Mouse (Mus musculus) thymus, adult 2 months (tissue): ENCODE data around the gene Adgra1. TPM values are rescaled to one million over a fixed set of nuclear protein-coding genes. Genes with fewer than 3 reads are reported as not detected.

Experiments
- DNase-seq: peaks from one replicate; pipeline ENCODE4 v3.0.0; 2021
- H3K27ac ChIP-seq: fragments of 200-500 bp; 2 replicates; pipeline ENCODE4 v1.5.1; 2012; ENCODE audit warnings: low read length, control low read depth; ENCODE audit not compliant: control insufficient read depth, insufficient read depth
- H3K27me3 ChIP-seq: fragments of 200-500 bp; 2 replicates; pipeline ENCODE4 v1.6.1; 2012; ENCODE audit warnings: mild to moderate bottlenecking, low read length, moderate library complexity, mixed read lengths; ENCODE audit not compliant: control insufficient read depth, insufficient read depth
- H3K36me3 ChIP-seq: fragments of 200-500 bp; 2 replicates; pipeline ENCODE4 v1.6.1; 2012; ENCODE audit warnings: mild to moderate bottlenecking, low read length, moderate library complexity; ENCODE audit not compliant: control insufficient read depth, insufficient read depth
- H3K4me1 ChIP-seq: fragments of 200-500 bp; replicated peaks from 2 replicates; pipeline ENCODE4 v1.6.1; 2012; ENCODE audit warnings: low read length; ENCODE audit not compliant: control insufficient read depth, insufficient read depth
- H3K4me3 ChIP-seq: fragments of 200-500 bp; 2 replicates; pipeline ENCODE4 v1.5.1; 2012; ENCODE audit warnings: mild to moderate bottlenecking, low read length, control low read depth, moderate library complexity; ENCODE audit not compliant: control insufficient read depth, insufficient read depth
- CTCF ChIP-seq: fragments of 200-500 bp; IDR thresholded peaks from 2 replicates; pipeline ENCODE4 v1.5.1; 2012; ENCODE audit warnings: mild to moderate bottlenecking, control low read depth, low read length, moderate library complexity, borderline replicate concordance; ENCODE audit not compliant: control insufficient read depth, poor library complexity, insufficient read depth; ENCODE audit errors: extremely low read depth
- POLR2A ChIP-seq: fragments of 200-500 bp; IDR thresholded peaks from 2 replicates; pipeline ENCODE4 v1.6.1; 2012; ENCODE audit warnings: mild to moderate bottlenecking, low read length, control low read depth, moderate library complexity; ENCODE audit not compliant: control insufficient read depth, poor library complexity, insufficient read depth; ENCODE audit errors: extremely low read depth
- WGBS: fragments of 180-500 bp; shearing (Covaris S2); methylation state at CpG from one replicate; pipeline ENCODE4 v1.1.7; 2018; 5-methylcytosine and 5-hydroxymethylcytosine counted together
- polyA plus RNA-seq: library from polyadenylated mRNA; depleted of rRNA; stranded (reverse); fragments of >200 nt; gene quantifications from 2 replicates; pipeline ENCODE4 v1.2.3, GENCODE M21; 2012

Gene Adgra1
- polyA plus RNA-seq, 1 experiment = 0.08 TPM

GRCm38 (mm10) chr7:139843776-139844175 is 9.8 kb downstream of the Adgra1 start:
- H3K4me1 ChIP-seq = no peaks in the 10 kb centered on the region
- WGBS = 15% methylated on average over 5 of the region's 5 CpGs
- H3K27me3 ChIP-seq = no peaks in the 10 kb centered on the region
- TF ChIP-seq POLR2A (no peak), CTCF (no peak)
- no peak for DNase-seq
- no peak overlapping the region for H3K27ac ChIP-seq
- no peaks in the 10 kb centered on the region for H3K36me3 ChIP-seq
- H3K4me3 ChIP-seq = no peak overlapping the region

DNA sequence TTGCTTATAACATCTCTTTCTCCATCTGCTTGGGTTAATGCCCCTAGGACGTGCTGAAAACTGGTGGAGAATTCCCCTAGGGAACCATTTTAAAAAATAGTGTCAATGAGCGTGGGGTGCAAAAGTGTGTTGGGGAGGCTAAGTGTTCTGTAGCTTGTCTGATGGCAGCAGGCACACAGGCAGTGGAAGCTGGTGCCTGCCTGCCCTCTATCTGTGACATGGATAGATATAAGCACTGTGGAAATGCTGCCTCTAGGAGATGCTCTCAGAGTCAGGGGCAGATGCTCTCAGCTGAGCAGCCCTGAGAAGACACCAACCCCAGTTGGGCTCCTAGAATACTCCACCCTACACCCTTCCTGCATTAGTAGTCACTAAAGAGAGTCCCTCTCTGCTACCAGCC is 11.1 kb downstream of the Adgra1 start:
- WGBS = 88% methylated on average over 2 of the region's 2 CpGs
- Histone ChIP-seq H3K4me1 (no peaks in the 10 kb centered on the region), H3K27ac (no peak overlapping the region), H3K4me3 (no peak overlapping the region), H3K27me3 (no peaks in the 10 kb centered on the region), H3K36me3 (no peaks in the 10 kb centered on the region)
- no peak for DNase-seq
- TF ChIP-seq CTCF = no peak
- TF ChIP-seq POLR2A = no peak

DNA sequence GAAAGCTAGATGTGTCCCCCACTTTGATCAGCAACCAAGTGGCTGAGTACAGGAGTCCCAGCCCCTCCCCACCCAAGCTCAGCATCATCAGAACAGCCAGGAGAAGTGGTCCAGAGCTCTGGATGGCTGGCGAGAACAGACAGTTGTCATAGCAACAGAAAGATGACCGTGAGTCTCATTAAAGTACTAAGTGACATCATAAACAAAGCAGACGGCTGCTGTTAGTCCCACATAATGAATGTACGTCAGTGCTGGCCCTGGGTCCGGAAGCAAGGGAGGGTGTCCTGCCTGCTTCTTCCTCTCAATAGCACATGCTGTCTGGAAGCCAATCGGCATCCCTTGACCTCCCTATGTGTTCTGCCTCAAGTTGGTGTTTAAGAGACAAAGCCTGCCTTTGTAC is 16.2 kb downstream of the Adgra1 start:
- no peaks in the 10 kb centered on the region for H3K27me3 ChIP-seq
- no peaks in the 10 kb centered on the region for H3K4me1 ChIP-seq
- no peak overlapping the region for H3K4me3 ChIP-seq
- no peak for TF ChIP-seq POLR2A
- no peak for TF ChIP-seq CTCF
- no peak overlapping the region for H3K27ac ChIP-seq
- 39% methylated on average over 6 of the region's 6 CpGs for WGBS
- no peak for DNase-seq
- no peaks in the 10 kb centered on the region for H3K36me3 ChIP-seq

- Histone ChIP-seq H3K27ac (no peak overlapping the region), H3K4me1 (no peaks in the 10 kb centered on the region), H3K27me3 (no peaks in the 10 kb centered on the region), H3K4me3 (no peak overlapping the region), H3K36me3 (no peaks in the 10 kb centered on the region)
- TF ChIP-seq POLR2A (no peak), CTCF (no peak)
- WGBS = 85% methylated on average over 5 of the region's 5 CpGs
- DNase-seq = no peak
These were observed 16.7 kb downstream of the Adgra1 start for GRCm38 (mm10) chr7:139850677-139851076.

- Histone ChIP-seq H3K4me3 (no peak overlapping the region), H3K4me1 (no peaks in the 10 kb centered on the region), H3K36me3 (no peaks in the 10 kb centered on the region), H3K27me3 (no peaks in the 10 kb centered on the region), H3K27ac (no peak overlapping the region)
- WGBS = 79% methylated on average over 6 of the region's 6 CpGs
- DNase-seq = no peak
- TF ChIP-seq POLR2A (no peak), CTCF (no peak)
These were observed 17.1 kb downstream of the Adgra1 start for GRCm38 (mm10) chr7:139851098-139851497.

- H3K4me1 ChIP-seq = no peaks in the 10 kb centered on the region
- no peak overlapping the region for H3K27ac ChIP-seq
- H3K4me3 ChIP-seq = no peak overlapping the region
- TF ChIP-seq POLR2A = no peak
- TF ChIP-seq CTCF = no peak
- 91% methylated on average over 11 of the region's 11 CpGs for WGBS
- no peaks in the 10 kb centered on the region for H3K27me3 ChIP-seq
- no peak for DNase-seq
- no peaks in the 10 kb centered on the region for H3K36me3 ChIP-seq
These were observed 21.3 kb downstream of the Adgra1 start for GRCm38 (mm10) chr7:139855261-139855660.

- DNase-seq = peak; percentile 48
- no peak overlapping the region for H3K27ac ChIP-seq
- 49% methylated on average over 3 of the region's 3 CpGs for WGBS
These were observed 27.4 kb downstream of the Adgra1 start for GRCm38 (mm10) chr7:139861411-139861810.

More at GRCm38 (mm10) chr7:139861411-139861810, 27.4 kb downstream of the Adgra1 start:
- Histone ChIP-seq H3K27me3 (no peaks in the 10 kb centered on the region), H3K36me3 (no peaks in the 10 kb centered on the region), H3K4me1 (no peaks in the 10 kb centered on the region), H3K4me3 (no peak overlapping the region)
- TF ChIP-seq CTCF (no peak), POLR2A (no peak)
